Comparison of ENCODE assay signal across 27 mouse cellular contexts in the genomic region with DNA sequence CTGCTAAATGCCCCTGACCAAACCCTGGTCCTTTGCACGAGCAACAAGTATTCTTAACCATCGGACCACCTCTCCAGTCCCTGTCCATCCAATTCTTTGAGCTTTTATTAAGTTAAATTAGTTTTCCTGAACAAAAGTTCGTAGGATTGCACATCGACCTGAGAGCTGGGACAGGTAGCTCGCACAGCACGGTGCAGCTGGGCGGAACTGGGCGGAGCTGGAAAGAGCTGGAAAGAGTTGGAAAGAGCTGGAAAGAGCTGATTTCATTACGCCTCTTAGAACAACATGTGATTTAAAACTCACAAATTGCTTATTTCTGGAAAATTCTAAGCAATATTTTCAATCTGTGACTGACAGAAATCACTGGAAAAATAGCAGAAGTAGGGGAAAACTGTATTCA. TPM values are rescaled to one million over a fixed set of nuclear protein-coding genes. Genes with fewer than 3 reads are reported as not detected.
DNase-seq lines count a peak whose midpoint lies in the region; ATAC-seq lines count a peak whose summit lies in the region.
"Had no signal": no experiment of that assay in that cellular context is flagged by ENCODE, and none has a peak within 500 bp of the region (broad histone marks: within the 10 kb centered on the region; RNA-seq: fewer than 3 reads in every experiment).

No protein-coding gene starts in this region.

- WGBS in heart, embryonic 13.5 days = 81% methylated on average over 9 of the region's 9 CpGs
- 71% methylated on average over 9 of the region's 9 CpGs for WGBS in intestine, embryonic 15.5 days
- 74% methylated on average over 9 of the region's 9 CpGs for WGBS in stomach, embryonic 16.5 days

- no peak for DNase-seq in heart, adult 9 months (ENCODE audit: low spot score in 2 of 2)
- DNase-seq in R1 (ENCODE audit: low read depth, low spot score) = peak; percentile 51
- no peak for DNase-seq in embryo, embryonic 11 days
- DNase-seq in right cerebral cortex, postnatal 14 days = no peak
- no peak for DNase-seq in adipocyte (ENCODE audit: low spot score)
- DNase-seq: adrenal gland, adult 8-10 months; adrenal gland, postnatal 25 days; cerebellum, adult 11-12 months; cerebellum, adult 8-10 months; cerebellum, postnatal 10 days; cerebellum, postnatal 36 days; gastrocnemius, postnatal 10 days; gastrocnemius, postnatal 36 days; heart, postnatal 36 days; kidney, adult 11 months had no signal

- H3K4me2 ChIP-seq in heart, embryonic 13.5 days = no peak overlapping the region
- H3K4me2 ChIP-seq in intestine, embryonic 15.5 days (replicated peaks) = peak overlapping the region; percentile 41
- peak overlapping the region; percentile 18; the same call in 1 of the 2 replicates for H3K4me2 ChIP-seq in stomach, embryonic 16.5 days (ENCODE audit: low read depth, low read length)
- H3K4me2 ChIP-seq: forebrain, embryonic 13.5 days; heart, embryonic 15.5 days; hindbrain, embryonic 13.5 days had no signal

- 0 out of 2 replicates have a peak overlapping the region, but pooled peaks have one; percentile 48 for H3K9ac ChIP-seq in heart, embryonic 13.5 days
- no peak overlapping the region for H3K9ac ChIP-seq in intestine, embryonic 15.5 days
- H3K9ac ChIP-seq in stomach, embryonic 16.5 days (ENCODE audit: low read length) = no peak overlapping the region
- H3K9ac ChIP-seq: forebrain, embryonic 13.5 days; heart, embryonic 15.5 days; hindbrain, embryonic 13.5 days had no signal

- no peaks in the 10 kb centered on the region for H3K9me3 ChIP-seq in heart, embryonic 13.5 days
- H3K9me3 ChIP-seq in intestine, embryonic 15.5 days = no peaks in the 10 kb centered on the region
- H3K9me3 ChIP-seq in stomach, embryonic 16.5 days (replicated peaks; ENCODE audit: control insufficient read depth, low read length) = no peaks in the 10 kb centered on the region
- H3K9me3 ChIP-seq: forebrain, embryonic 10.5 days; forebrain, embryonic 13.5 days; heart, embryonic 10.5 days; heart, embryonic 15.5 days; hindbrain, embryonic 10.5 days; hindbrain, embryonic 13.5 days had no signal

- H3K4me1 ChIP-seq in heart, embryonic 13.5 days = peaks cover 75% of the 10 kb centered on the region
- H3K4me1 ChIP-seq in intestine, embryonic 15.5 days (replicated peaks) = no peaks in the 10 kb centered on the region; the same call in 1 of the 2 replicates
- peaks cover 3% of the 10 kb centered on the region; the same call in 1 of the 2 replicates for H3K4me1 ChIP-seq in stomach, embryonic 16.5 days (ENCODE audit: control insufficient read depth, insufficient read depth, low read length)

- no peaks in the 10 kb centered on the region for H3K36me3 ChIP-seq in heart, embryonic 13.5 days
- H3K36me3 ChIP-seq in intestine, embryonic 15.5 days = no peaks in the 10 kb centered on the region
- no peaks in the 10 kb centered on the region for H3K36me3 ChIP-seq in stomach, embryonic 16.5 days (ENCODE audit: control insufficient read depth, insufficient read depth, low read length)
- H3K36me3 ChIP-seq: forebrain, embryonic 10.5 days; heart, embryonic 10.5 days; heart, embryonic 15.5 days; hindbrain, embryonic 10.5 days; hindbrain, embryonic 13.5 days had no signal

- no peak overlapping the region for H3K27ac ChIP-seq in heart, embryonic 13.5 days (replicated peaks)
- no peak overlapping the region for H3K27ac ChIP-seq in intestine, embryonic 15.5 days
- no peak overlapping the region for H3K27ac ChIP-seq in stomach, embryonic 16.5 days (ENCODE audit: low read length)
- H3K27ac ChIP-seq: forebrain, embryonic 10.5 days; forebrain, embryonic 13.5 days; heart, embryonic 10.5 days; heart, embryonic 15.5 days; hindbrain, embryonic 10.5 days; hindbrain, embryonic 13.5 days had no signal

- no peaks in the 10 kb centered on the region for H3K27me3 ChIP-seq in heart, embryonic 13.5 days (replicated peaks)
- H3K27me3 ChIP-seq in intestine, embryonic 15.5 days (replicated peaks) = no peaks in the 10 kb centered on the region
- no peaks in the 10 kb centered on the region for H3K27me3 ChIP-seq in stomach, embryonic 16.5 days (ENCODE audit: control insufficient read depth, insufficient read depth, low read length)
- H3K27me3 ChIP-seq: forebrain, embryonic 13.5 days; heart, embryonic 15.5 days had no signal

- no peak for ATAC-seq in heart, embryonic 13.5 days (ENCODE audit: extremely low read depth, insufficient number of reproducible peaks, low FRiP score, low TSS enrichment)
- ATAC-seq in intestine, embryonic 15.5 days = peak; percentile 67; the same call in 1 of the 2 replicates
- ATAC-seq in stomach, embryonic 16.5 days (ENCODE audit: insufficient read depth, low FRiP score) = no peak
- ATAC-seq: CD4-positive, CD25-positive, alpha-beta regulatory T cell, adult 4 months; forebrain, embryonic 13.5 days; forebrain, embryonic 16.5 days; hindbrain, embryonic 16.5 days had no signal

- H3K4me3 ChIP-seq in heart, embryonic 13.5 days = no peak overlapping the region
- H3K4me3 ChIP-seq in intestine, embryonic 15.5 days (replicated peaks) = no peak overlapping the region
- no peak overlapping the region for H3K4me3 ChIP-seq in stomach, embryonic 16.5 days (replicated peaks; ENCODE audit: low read length)
- H3K4me3 ChIP-seq: forebrain, embryonic 10.5 days; forebrain, embryonic 13.5 days; heart, embryonic 10.5 days; heart, embryonic 15.5 days; hindbrain, embryonic 10.5 days; hindbrain, embryonic 13.5 days had no signal

RNA-seq across cellular contexts. Expression of a gene that starts 24.3 kb away (rescaled TPM):
- 33.1 and 36.3 TPM in 2 replicates for polyA plus RNA-seq in heart, embryonic 13.5 days (2015; fragmentation: Nextera tagmentation; extraction: Ambion mirVana)
- 0.77 and 0.80 TPM in 2 replicates for polyA plus RNA-seq in intestine, embryonic 15.5 days (2015; fragmentation: Nextera tagmentation; extraction: Ambion mirVana)
- 1.4 and 1.7 TPM in 2 replicates for polyA plus RNA-seq in stomach, embryonic 16.5 days (2015; fragmentation: Nextera tagmentation; extraction: Ambion mirVana)

Comparison
In these comparisons a context has a peak if more than half of its experiments do, and no peak if none do; other contexts are left out.
1. RNA of a gene that starts 24.3 kb away (polyA plus RNA-seq): 33.1 to 36.3 TPM in heart, embryonic 13.5 days; 1.4 to 1.7 TPM in stomach, embryonic 16.5 days and 0.77 to 0.80 TPM in intestine, embryonic 15.5 days; every median in the first group is over 10 times any median in the second.